Mouse (Mus musculus) forebrain, embryonic 16.5 days (tissue): ENCODE results near the gene March5. TPM values are rescaled to one million over a fixed set of nuclear protein-coding genes. Genes with fewer than 3 reads are reported as not detected.

Source experiments
- ATAC-seq: fragments of 200-750 bp; cut with Nextera tagmentation; 2 replicates; pipeline ENCODE4 v1.8.0; 2017; ENCODE audit warnings: mild to moderate bottlenecking, moderate library complexity
- H3K27ac ChIP-seq: fragments of 300-500 bp; sonication (generic); 2 replicates; pipeline ENCODE4 v1.5.1; 2014; ENCODE audit warnings: low read length, control low read depth
- H3K27me3 ChIP-seq: fragments of 300-500 bp; sonication (generic); replicated peaks from 2 replicates; pipeline ENCODE4 v1.6.1; 2014; ENCODE audit warnings: low read length; ENCODE audit not compliant: control insufficient read depth, insufficient read depth
- H3K36me3 ChIP-seq: fragments of 300-500 bp; sonication (generic); 2 replicates; pipeline ENCODE4 v1.6.1; 2014; ENCODE audit not compliant: control insufficient read depth, insufficient read depth
- H3K4me1 ChIP-seq: fragments of 300-500 bp; sonication (generic); replicated peaks from 2 replicates; pipeline ENCODE4 v1.6.1; 2014; ENCODE audit warnings: low read length; ENCODE audit not compliant: control insufficient read depth, insufficient read depth
- H3K4me2 ChIP-seq: fragments of 300-500 bp; sonication (generic); 2 replicates; pipeline ENCODE4 v1.6.1; 2014; ENCODE audit warnings: mild to moderate bottlenecking, low read length, control low read depth
- H3K4me3 ChIP-seq: fragments of 300-500 bp; sonication (generic); replicated peaks from 2 replicates; pipeline ENCODE4 v1.5.1; 2014; ENCODE audit warnings: mild to moderate bottlenecking, low read length, control low read depth
- H3K9ac ChIP-seq: fragments of 300-500 bp; sonication (generic); replicated peaks from 2 replicates; pipeline ENCODE4 v1.6.1; 2014; ENCODE audit warnings: low read depth, low read length, control low read depth
- H3K9me3 ChIP-seq: fragments of 300-500 bp; sonication (generic); 2 replicates; pipeline ENCODE4 v1.6.1; 2016; ENCODE audit warnings: low read length; ENCODE audit not compliant: control insufficient read depth
- WGBS: fragments of 180-500 bp; shearing (Covaris S2); extraction: QIAGEN DNeasy Blood & Tissue Kit; methylation state at CpG from one replicate; pipeline ENCODE4 v1.1.7; 2014; 5-methylcytosine and 5-hydroxymethylcytosine counted together
- polyA plus RNA-seq: library from polyadenylated mRNA; unstranded; fragments of >200 nt; fragmentation: Nextera tagmentation; extraction: Ambion mirVana; gene quantifications from 2 replicates; pipeline ENCODE4 v1.2.1, GENCODE M21; 2015

Gene March5
- polyA plus RNA-seq, result 111 and 130 TPM in 2 replicates

DNA sequence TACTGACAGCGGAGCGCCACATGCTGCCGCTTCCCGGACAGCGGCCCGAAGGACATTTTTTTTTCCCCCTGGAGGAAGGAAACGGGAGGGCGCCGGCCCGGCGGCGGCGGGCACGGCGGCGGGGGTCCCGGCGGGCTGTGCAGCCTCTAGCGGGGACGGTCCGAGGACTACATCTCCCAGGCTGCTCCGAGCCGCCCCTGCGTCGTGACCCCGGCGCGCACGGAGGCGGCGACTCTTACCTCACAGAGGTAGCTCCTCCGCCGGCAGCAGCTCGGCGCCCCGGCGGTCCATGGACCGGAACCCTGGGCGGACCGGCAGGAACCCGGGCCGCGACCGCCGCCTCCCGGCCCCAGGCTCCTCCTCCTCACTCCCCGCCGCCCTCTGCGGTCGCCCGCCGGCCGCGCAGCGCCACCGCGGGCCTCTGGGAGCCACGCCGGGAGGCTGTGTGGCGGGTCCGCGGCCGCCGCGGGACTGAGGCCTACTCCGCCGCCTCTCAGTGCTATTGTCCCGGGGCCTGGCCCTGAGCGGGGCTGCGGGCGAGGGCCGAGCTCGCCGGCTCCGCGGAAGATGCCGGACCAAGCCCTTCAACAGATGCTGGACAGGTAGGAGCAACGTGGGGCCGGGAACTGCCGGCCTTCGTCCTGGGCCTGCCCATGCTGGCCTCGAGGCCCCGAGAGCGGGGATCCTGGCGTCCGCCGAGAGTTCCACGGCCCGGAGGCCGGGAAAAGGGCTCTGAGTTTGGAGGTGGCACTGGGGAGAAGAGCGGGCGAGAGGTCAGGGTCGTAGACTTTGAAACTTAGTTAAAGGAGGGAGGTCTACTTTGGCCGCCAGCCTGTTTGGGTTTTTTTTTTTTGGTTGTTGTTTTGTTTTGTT is at the start of gene March5:
Gene March5 (plus strand): TSS at position 241 of the 873 bp plus-strand sequence.
- WGBS, result under 1% methylated on average over 91 of the region's 94 CpGs
- ATAC-seq, result peak; percentile 99
- H3K4me2 ChIP-seq, result peak within 1 kb of the TSS; percentile 76

DNA sequence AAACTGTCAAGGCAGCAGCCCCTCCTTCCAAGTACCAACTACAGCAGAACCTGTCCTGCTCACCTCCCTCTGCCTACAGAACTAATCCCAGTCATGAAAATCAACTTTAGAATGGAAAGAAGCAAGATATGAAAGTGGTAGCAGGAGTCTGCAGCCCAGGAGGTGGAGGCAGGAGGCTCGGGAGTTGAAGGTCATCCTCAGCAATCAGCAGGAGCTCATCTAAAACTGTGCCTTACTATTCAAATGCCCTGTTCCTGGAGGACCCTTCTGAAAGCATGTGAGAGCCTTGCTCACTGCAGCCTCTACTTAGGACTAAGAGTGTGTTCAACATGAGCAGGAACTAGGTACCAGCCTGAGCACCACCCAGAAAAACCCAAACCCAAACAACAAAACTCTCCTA is 35.2 kb upstream of the March5 start:
- whole genome bisulfite sequencing, result 45% methylated on average over 1 of the region's 1 CpGs
- peaks cover 30% of the 10 kb centered on the region for H3K4me1 ChIP-seq
- no peak for ATAC-seq
- no peaks in the 10 kb centered on the region for H3K9me3 ChIP-seq
- H3K27me3 ChIP-seq, result no peaks in the 10 kb centered on the region
- H3K27ac ChIP-seq, result no peak overlapping the region
- H3K9ac ChIP-seq, result no peak overlapping the region
- H3K4me3 ChIP-seq, result peak overlapping the region; percentile 77
- H3K4me2 ChIP-seq, result peak overlapping the region; percentile 94
- peaks cover 2% of the 10 kb centered on the region; the same call in 1 of the 2 replicates for H3K36me3 ChIP-seq

More for the DNA sequence above, at the start of gene March5:
- Histone ChIP-seq H3K4me1 (peaks cover 17% of the 10 kb centered on the region), H3K27ac (peak within 1 kb of the TSS; percentile 73), H3K36me3 (peaks cover 12% of the 10 kb centered on the region), H3K4me3 (peak within 1 kb of the TSS; percentile 92), H3K9ac (peak within 1 kb of the TSS; percentile 95), H3K27me3 (no peaks in the 10 kb centered on the region), H3K9me3 (no peaks in the 10 kb centered on the region)

DNA sequence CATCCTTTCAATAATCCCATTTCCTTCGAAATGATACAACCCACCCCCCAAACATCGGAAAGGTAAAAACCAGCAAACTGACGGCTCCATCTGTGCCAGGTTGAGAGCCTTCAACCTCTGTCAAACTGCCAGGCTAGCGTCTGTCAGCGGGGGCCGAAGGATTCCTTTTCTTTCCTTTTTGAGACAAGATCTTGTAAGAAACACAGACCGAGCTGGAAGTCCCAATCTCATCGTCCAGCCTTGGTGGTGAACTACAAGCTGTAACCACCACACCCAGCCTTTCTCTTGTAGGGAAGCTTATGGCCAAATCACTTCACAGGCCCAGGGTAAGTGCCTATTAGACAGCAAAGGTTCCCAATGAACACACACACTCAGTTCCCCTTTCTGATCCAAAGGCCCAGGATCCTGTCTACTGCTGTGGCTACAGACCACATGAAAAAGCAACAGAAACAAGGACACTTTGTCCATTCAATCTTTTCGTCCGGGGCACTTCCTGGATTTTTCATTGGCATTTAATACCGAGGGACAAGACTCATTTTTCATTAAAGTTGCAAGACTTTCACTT is 34.7 kb upstream of the March5 start:
- ATAC-seq, result no peak
- Histone ChIP-seq H3K36me3 (peaks cover 2% of the 10 kb centered on the region; the same call in 1 of the 2 replicates), H3K4me1 (peaks cover 30% of the 10 kb centered on the region), H3K27me3 (no peaks in the 10 kb centered on the region), H3K9ac (0 out of 2 replicates have a peak overlapping the region, but pooled peaks have one; percentile 15), H3K4me3 (peak overlapping the region; percentile 77), H3K4me2 (peak overlapping the region; percentile 94), H3K27ac (no peak overlapping the region), H3K9me3 (no peaks in the 10 kb centered on the region)
- WGBS, result 71% methylated on average over 11 of the region's 11 CpGs

DNA sequence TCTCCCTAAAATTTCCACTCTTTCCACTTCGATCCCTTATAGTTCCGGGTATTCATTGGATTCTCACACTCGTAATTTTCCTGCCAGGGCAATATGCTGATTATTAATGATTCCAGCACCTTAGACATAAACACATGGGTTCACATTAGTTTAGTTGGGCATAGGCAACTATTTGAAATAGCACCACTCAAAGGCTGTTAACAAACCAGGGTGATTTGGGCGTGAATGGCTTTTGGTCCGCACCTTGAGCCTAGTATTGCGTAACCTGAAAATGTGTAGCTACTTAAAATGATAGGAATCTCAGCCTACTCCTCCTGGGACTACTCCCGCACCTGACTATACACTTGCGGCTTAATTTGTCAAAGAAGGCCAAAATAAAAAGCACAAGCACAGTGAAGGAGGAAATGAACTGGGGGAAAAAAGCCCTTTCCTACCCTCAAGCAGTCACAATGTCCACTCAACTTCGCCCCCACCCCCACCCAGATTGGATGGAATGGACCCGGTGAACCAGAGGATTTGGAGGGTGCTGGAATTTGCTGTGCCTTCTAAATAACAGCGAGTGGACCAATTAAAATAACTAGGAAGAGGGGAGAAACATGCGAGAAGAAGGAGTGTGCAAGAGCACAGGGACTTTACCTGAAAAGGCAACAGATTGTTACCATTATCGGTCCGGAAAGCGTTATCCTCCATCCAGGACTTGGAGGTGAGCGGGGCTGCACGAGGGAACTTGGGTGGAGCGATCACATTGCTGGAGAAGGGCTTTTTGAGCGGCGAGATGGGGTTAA is 33.8 kb upstream of the March5 start:
- Histone ChIP-seq H3K4me2 (peak overlapping the region; percentile 94), H3K4me1 (peaks cover 34% of the 10 kb centered on the region), H3K4me3 (peak overlapping the region; percentile 77), H3K36me3 (peaks cover 2% of the 10 kb centered on the region; the same call in 1 of the 2 replicates), H3K27me3 (no peaks in the 10 kb centered on the region), H3K27ac (peak overlapping the region; percentile 93), H3K9ac (peak overlapping the region; percentile 81), H3K9me3 (no peaks in the 10 kb centered on the region)
- 26% methylated on average over 20 of the region's 20 CpGs for WGBS
- no peak for ATAC-seq

DNA sequence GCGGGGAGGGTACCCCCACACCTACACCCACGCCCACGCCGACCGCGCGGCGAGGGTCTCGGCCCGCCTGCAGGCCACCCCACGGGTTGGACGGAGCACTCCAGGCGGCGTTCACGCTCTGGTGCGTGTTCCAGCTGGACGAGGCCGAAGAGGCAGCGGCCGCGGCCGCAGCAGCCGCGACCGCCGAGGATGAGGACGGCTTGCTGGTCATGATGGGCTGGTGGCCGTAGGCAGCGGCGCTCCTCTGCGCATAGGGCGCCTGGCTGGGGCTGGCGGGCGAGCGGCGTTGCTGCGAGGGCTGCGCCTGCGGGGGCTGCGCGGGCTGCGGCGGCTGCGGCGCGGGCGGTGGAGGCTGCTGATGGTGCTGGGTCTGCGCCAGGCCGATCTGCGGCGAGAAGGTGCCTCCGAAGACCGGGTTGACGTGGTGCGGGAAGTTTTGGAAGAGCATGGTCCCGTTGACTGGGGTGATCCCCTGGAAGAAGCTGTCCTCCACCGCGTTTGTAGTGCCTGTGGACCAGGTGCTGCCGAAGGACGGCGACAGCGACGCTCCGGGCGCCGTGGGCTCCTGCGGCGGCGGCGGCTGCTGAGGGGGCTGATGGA is 33.1 kb upstream of the March5 start:
- WGBS, result under 1% methylated on average over 70 of the region's 70 CpGs
- peak overlapping the region; percentile 81 for H3K9ac ChIP-seq
- H3K4me1 ChIP-seq, result peaks cover 35% of the 10 kb centered on the region

DNA sequence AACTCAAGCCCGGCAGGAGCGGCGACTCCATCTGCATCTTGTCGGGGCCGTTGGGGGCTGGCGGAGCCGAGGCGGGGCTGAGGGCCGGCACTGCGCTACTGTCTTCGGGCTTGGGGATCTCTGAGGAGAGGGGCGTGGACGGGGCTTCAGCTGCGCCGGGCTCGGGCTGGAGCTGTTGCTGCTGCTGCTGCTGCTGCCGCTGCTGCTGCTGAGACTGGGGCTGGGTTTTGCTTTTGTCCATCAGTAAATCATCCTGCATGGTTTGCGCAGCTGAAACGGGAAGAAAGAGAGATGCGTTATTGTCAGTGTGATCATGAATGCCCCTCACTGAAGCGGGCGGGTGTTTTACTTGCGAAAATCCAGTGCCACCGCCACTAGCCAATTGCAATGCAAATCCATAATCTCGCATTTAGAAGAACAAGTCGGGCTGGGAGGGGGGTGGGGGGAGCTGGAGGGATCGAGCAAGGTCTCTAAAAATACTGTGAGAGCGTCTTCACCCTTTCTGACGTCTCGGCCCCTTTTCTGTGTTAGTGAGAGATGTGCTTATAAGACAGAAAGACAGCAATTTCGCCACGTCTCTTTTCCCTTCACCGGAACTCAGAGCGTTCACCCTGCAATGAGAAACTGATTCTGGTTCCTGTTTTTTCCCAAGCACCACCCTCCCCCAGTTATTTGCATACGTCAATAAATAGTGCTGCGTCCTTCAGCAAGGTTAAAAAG is 32.5 kb upstream of the March5 start:
- WGBS, result under 1% methylated on average over 34 of the region's 36 CpGs
- Histone ChIP-seq H3K27ac (peak overlapping the region; percentile 93), H3K4me2 (peak overlapping the region; percentile 94), H3K9ac (peak overlapping the region; percentile 81), H3K4me1 (peaks cover 35% of the 10 kb centered on the region), H3K9me3 (no peaks in the 10 kb centered on the region), H3K27me3 (no peaks in the 10 kb centered on the region), H3K4me3 (peak overlapping the region; percentile 77), H3K36me3 (peaks cover 2% of the 10 kb centered on the region; the same call in 1 of the 2 replicates)
- peak; percentile 78 for ATAC-seq

More for the DNA sequence above, 33.1 kb upstream of the March5 start:
- Histone ChIP-seq H3K27ac (peak overlapping the region; percentile 93), H3K9me3 (no peaks in the 10 kb centered on the region), H3K27me3 (no peaks in the 10 kb centered on the region), H3K4me3 (peak overlapping the region; percentile 77), H3K4me2 (peak overlapping the region; percentile 94), H3K36me3 (peaks cover 2% of the 10 kb centered on the region; the same call in 1 of the 2 replicates)
- peak; percentile 71 for ATAC-seq

DNA sequence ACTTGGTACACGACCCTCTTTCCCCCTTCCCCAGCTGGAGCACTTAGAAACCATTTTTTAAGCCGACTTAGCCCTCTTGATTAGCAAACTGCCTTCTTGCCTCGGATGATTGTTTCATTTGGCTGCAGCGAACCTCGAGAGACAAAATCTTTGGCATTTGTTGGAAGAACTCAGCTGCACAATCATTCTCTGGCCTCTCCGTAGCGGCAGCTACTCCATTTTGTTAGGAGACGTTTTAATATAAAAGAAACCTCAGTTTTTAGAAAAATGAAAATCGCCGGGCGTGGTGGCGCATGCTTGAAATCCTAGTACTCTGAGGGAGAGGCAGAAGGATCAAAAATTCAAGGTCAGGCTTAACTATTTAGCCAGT is 31.9 kb upstream of the March5 start:
- Histone ChIP-seq H3K9me3 (no peaks in the 10 kb centered on the region), H3K9ac (peak overlapping the region; percentile 81), H3K27me3 (no peaks in the 10 kb centered on the region), H3K4me1 (peaks cover 35% of the 10 kb centered on the region), H3K36me3 (peaks cover 2% of the 10 kb centered on the region; the same call in 1 of the 2 replicates), H3K4me2 (peak overlapping the region; percentile 94), H3K27ac (peak overlapping the region; percentile 93), H3K4me3 (peak overlapping the region; percentile 77)
- under 1% methylated on average over 12 of the region's 12 CpGs for WGBS
- ATAC-seq, result no peak

DNA sequence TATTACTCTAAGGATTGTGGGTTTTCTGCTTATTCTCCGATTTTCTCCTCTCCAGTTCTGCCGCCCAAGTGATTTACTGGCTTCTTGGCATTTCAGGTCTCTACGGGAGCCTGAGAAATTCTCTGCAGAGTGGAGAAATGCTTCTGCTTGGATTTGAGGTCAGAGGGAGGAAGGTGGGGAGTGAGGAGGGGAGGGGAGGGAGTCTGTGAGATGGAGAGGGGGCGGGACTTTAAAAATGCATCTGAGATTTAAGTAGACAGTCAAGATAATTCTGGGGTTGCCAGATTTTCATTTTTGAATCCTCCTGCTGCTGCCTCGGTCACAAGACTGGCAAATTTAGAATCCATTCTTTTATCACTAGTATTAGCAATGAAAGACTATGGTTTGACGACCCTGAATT is 31.4 kb upstream of the March5 start:
- WGBS, result 8% methylated on average over 6 of the region's 6 CpGs
- Histone ChIP-seq H3K36me3 (no peaks in the 10 kb centered on the region), H3K27ac (peak overlapping the region; percentile 93), H3K9ac (peak overlapping the region; percentile 81), H3K4me3 (peak overlapping the region; percentile 77), H3K9me3 (no peaks in the 10 kb centered on the region), H3K4me1 (peaks cover 35% of the 10 kb centered on the region), H3K4me2 (peak overlapping the region; percentile 94), H3K27me3 (no peaks in the 10 kb centered on the region)
- no peak for ATAC-seq
